Mouse (Mus musculus) thymus, postnatal 0 days (tissue): ENCODE data around the gene Gm21992. TPM values are rescaled to one million over a fixed set of nuclear protein-coding genes. Genes with fewer than 3 reads are reported as not detected.

Experiments used
- DNase-seq: peaks from one replicate; pipeline ENCODE4 v3.0.0-alpha.2; 2015; ENCODE audit warnings: low spot score
- polyA plus RNA-seq: library from polyadenylated mRNA; unstranded; fragments of >200 nt; fragmentation: Nextera tagmentation; extraction: Ambion mirVana; gene quantifications from 2 replicates; pipeline ENCODE4 v1.2.1, GENCODE M21; 2015

The Gm21992 gene
- polyA plus RNA-seq, 1 experiment from 2014 or later, result 36.7 TPM

DNA sequence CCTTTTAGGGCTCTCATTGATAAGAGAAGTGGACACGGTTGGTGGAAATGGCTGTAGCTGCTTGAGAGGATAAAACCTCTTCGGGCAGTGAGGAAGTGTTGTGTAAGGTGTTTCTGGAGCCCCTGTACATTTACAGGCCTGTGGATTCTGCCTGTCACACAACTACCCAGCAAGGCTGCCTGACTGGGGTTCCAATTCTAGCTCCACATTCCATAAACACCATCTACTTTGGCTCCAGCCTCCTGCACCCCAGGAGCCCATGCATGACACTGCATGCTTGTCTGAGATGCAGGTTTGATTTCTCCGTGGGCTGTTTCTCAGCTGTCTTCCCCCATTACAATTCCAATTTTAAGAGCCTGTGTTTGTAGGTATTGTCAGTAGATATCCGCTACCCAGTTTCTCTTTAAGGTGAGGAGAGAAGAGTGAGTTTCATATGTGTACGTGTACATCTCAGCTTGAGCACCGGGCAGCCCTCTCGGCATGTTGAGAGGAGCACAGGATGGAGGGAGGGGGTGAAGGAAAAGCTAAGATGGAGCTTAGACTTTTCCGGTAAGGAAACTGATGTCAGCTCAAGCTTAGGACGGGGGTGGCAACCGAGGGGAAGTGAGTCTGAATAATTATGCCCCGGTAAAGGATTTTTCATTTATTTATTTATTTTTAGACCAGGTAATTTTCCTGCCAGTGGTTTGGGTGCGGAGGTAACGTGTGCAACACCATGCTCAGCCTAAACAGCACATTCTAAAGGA lies 98.5 kb downstream of the Gm21992 start:
- no peak for DNase-seq

GRCm38 (mm10) chr19:4712156-4712780 lies 99.1 kb downstream of the Gm21992 start:
- DNase-seq, result no peak

GRCm38 (mm10) chr19:4711601-4712155 lies 99.7 kb downstream of the Gm21992 start:
- no peak for DNase-seq

DNA sequence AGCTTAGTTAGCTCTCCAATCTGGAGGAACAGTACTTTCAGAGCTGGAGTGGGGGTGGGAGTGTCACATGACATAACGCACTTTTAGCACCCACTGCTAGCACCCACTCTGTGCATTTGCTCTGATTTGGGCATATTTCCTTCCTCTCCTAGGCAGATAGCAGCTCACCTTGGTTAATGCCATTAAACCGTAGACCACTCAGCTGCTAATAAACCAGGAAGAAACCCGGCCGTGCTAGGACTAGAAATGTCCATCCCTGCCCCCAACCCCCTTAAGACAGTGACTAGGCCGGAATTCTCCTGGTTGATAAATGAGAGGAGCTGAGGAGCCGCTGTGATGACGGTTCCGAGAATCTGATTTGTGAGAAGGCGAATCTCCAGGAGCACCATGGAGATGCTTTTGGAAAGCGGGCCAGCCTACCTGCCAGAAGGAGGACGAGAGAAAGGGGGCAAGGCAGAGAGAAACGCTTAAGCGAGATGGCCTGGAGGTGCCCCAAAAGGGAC lies 100.3 kb downstream of the Gm21992 start, which contains the start of gene Sptbn2:
Gene Sptbn2 (plus strand): TSS at position 70 of the 503 bp plus-strand sequence.
- DNase-seq, result no peak

DNA sequence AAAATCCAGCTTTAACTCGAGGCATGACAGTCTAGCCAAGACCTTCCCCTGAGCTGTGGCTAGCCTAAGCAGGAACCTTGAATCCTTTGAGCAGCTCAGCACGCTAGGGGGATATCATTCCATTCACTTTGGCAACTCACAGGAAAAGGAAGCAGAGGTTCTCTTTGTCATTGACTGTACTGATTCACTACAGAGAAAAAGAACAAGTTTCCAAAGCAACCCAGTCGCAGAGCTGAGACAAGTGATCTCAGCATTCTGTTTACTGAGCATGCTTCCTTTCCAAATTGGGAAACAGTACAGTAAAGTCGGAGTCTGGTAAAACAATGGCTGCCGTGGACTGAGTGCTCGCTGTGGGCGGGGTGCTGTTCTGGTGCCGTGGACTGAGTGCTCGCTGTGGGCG lies 102.6 kb downstream of the Gm21992 start:
- DNase-seq, result no peak

DNA sequence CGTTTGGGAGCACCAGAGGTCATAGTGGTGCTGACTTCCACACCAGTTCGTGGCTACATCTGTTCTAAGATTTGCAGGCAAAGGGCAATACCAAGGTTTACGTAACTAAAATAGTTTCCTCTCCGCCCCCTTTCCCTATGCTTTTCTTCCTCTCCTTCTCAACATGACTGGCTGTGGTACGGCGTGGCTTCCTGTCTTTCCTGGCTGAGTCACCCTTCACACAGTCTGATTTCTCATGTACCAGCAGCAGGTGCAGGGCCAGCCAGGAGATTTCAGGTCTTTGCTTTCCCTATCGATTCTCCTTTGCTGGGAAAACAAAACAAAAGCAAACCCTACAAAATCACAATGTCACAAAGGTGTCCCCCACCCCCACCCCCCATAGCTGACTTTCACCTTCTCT lies 110.2 kb downstream of the Gm21992 start:
- no peak for DNase-seq

DNA sequence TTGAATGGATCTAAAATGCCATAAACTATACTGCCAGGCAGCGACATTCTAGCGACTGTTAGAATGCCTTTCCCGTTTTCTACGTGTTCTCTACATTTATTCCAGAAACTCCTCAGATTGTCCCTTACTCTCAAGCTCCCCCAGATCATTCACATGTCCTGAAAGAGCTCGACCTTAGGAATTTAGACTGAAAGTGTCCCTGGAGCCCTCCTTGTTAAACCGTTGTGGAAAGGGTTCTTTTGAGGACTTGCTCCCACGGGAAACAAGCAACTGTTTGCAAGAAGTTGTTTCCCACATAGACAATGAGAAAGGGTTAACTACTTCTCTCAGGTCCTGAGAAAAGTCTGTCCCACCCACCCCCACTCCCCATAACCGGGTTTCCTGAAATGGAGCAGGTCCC lies 110.8 kb downstream of the Gm21992 start:
- DNase-seq, result no peak

DNA sequence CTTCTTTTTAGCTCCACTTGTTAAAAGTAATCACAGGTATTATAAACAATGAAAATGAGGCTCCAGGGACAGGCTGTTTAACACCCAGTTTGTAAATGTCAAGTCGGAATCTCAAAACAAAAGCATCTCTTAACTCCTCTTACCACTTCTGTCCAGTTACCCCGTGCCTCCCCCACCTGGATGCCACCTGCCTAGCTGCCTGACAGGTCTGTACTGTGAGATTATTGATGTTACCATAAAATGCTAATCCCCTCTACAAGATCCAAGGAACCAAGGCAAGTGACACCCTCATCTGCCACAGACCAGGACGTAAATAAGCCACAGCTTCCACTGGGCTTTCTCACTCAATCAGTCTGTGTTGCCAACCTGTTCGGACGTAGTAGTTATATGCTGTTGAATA lies 111.6 kb downstream of the Gm21992 start:
- no peak for DNase-seq

- no peak for DNase-seq
Measured at GRCm38 (mm10) chr19:4698856-4699255, 112.6 kb downstream of the Gm21992 start.

- DNase-seq, result no peak
Measured at GRCm38 (mm10) chr19:4698205-4698677, 113.2 kb downstream of the Gm21992 start, which contains the start of gene Gm960. TSS of gene Gm960 (minus strand) at chr19:4698668.

DNA sequence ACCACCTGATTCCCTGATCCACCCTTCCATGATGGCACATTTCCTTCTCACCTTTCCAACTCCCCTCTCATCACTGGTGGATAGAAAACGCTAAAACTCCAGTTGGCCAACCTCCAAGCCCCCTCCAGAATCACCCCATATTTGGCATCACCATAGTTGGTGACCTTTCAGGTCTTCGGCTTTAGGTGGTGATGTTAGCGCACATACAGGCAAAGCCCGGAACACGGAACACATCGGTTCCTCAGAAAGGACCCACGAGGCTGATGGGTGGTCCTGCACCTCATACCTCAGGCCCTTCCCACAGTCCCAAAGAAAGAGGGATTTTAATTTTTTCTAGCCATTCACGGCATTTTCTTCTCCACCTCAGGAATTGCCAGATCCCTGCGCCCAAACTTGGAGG lies 113.7 kb downstream of the Gm21992 start:
- DNase-seq, result no peak

- no peak for DNase-seq
Measured at GRCm38 (mm10) chr19:4697121-4697520, 114.3 kb downstream of the Gm21992 start.

- no peak for DNase-seq
Measured at GRCm38 (mm10) chr19:4694346-4694745, 117.1 kb downstream of the Gm21992 start.

Other genes starting within 250 kb of the Gm21992 start
- 1.4 and 1.8 TPM in 2 replicates for gene Lrfn4, start 195.9 kb downstream of the Gm21992 start, polyA plus RNA-seq
- gene Rce1, start 186.0 kb downstream of the Gm21992 start, polyA plus RNA-seq, result 51.0 and 51.9 TPM in 2 replicates
- gene Gm960, start 112.9 kb downstream of the Gm21992 start, polyA plus RNA-seq, result 1.9 and 2.8 TPM in 2 replicates
- gene Sptbn2, start 100.4 kb downstream of the Gm21992 start, polyA plus RNA-seq, result 0.09 and 0.13 TPM in 2 replicates
- 39.1 and 49.0 TPM in 2 replicates for gene Rbm4b, start 55.1 kb downstream of the Gm21992 start, polyA plus RNA-seq
- 62.0 and 72.5 TPM in 2 replicates for gene Rbm4, start 17.7 kb downstream of the Gm21992 start, polyA plus RNA-seq
- 51.4 and 67.4 TPM in 2 replicates for gene Rbm14, start within 50 bp of the Gm21992 start, polyA plus RNA-seq
- 41.1 and 43.4 TPM in 2 replicates for gene Ccs, start 27.7 kb upstream of the Gm21992 start, polyA plus RNA-seq
- gene Ccdc87, start 27.8 kb upstream of the Gm21992 start, polyA plus RNA-seq, result 0.13 TPM in 1 of 2 replicates, not detected in the other
- 11.3 and 12.4 TPM in 2 replicates for gene Ctsf, start 43.5 kb upstream of the Gm21992 start, polyA plus RNA-seq
- gene Actn3, start 66.3 kb upstream of the Gm21992 start, polyA plus RNA-seq, result 21.4 and 26.6 TPM in 2 replicates
- 10.2 and 12.6 TPM in 2 replicates for gene Zdhhc24, start 67.1 kb upstream of the Gm21992 start, polyA plus RNA-seq
- 1.4 and 2.2 TPM in 2 replicates for gene Bbs1, start 95.0 kb upstream of the Gm21992 start, polyA plus RNA-seq
- gene Dpp3, start 116.7 kb upstream of the Gm21992 start, polyA plus RNA-seq, result 101 and 102 TPM in 2 replicates
- gene Peli3, start 131.5 kb upstream of the Gm21992 start, polyA plus RNA-seq, result 0.47 and 0.81 TPM in 2 replicates
- gene Mrpl11, start 150.5 kb upstream of the Gm21992 start, polyA plus RNA-seq, result 106 and 107 TPM in 2 replicates
- gene Npas4, start 178.7 kb upstream of the Gm21992 start, polyA plus RNA-seq, result not detected in 2 replicates
- gene Slc29a2, start 212.2 kb upstream of the Gm21992 start, polyA plus RNA-seq, result 1.5 and 1.7 TPM in 2 replicates
- gene B4gat1, start 227.2 kb upstream of the Gm21992 start, polyA plus RNA-seq, result 23.8 and 24.1 TPM in 2 replicates
- 0.94 and 1.3 TPM in 2 replicates for gene AC124502.3, start 227.3 kb upstream of the Gm21992 start, polyA plus RNA-seq
- gene Brms1, start 229.7 kb upstream of the Gm21992 start, polyA plus RNA-seq, result 66.4 and 67.6 TPM in 2 replicates
- gene Rin1, start 238.9 kb upstream of the Gm21992 start, polyA plus RNA-seq, result 0.84 and 1.1 TPM in 2 replicates